Mouse (Mus musculus) T-cell, adult 2 months (primary cell): Measurements from ENCODE around the gene Zfp131.
A peak's percentile ranks its signal among the peaks of the same experiment; 100 is the strongest.

Source experiments
- DNase-seq: peaks from one replicate; pipeline ENCODE4 v3.0.0; 2022; ENCODE audit warnings: low spot score

Zfp131 gene

DNA sequence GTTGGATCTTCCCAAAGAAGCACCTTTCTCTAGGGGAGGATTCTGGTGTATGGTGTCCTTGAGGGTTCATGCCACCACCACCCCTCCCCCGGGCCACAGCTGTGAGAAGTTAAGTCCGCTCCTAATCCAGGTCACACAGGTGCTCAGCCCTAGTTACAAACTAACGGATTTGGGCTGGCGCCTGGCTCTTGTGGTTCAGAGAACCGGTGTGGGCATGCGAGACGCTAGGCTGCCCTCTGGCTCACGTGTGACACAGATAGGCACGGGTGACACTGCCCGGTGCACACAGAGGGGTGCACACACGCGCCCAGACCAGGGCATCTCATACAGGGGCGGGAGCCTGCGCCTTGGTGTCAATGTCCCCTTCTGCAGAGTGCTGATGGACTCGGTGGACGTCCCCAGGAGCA, 35.5 kb downstream of the Zfp131 start:
- DNase-seq: peak; percentile 8

DNA sequence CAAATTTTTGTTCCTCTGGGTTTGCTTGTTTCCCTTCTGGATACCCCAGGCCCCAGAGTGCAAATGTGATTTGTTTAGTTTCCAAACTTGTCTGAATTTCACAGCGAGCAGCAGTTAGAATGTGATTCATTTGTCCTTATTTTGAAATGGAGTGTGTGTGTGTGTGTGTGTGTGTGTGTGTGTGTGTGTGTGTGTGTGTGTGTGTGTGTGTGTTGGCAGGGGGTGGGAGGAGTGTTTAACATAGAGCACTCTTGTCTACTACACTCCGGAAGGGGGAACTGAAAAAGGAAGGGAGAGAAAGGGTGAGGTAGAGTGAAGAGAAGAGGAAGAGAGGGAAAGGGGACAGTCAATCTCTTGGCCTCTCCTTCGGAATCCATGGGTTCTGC, 36.1 kb downstream of the Zfp131 start:
- DNase-seq: no peak

DNA sequence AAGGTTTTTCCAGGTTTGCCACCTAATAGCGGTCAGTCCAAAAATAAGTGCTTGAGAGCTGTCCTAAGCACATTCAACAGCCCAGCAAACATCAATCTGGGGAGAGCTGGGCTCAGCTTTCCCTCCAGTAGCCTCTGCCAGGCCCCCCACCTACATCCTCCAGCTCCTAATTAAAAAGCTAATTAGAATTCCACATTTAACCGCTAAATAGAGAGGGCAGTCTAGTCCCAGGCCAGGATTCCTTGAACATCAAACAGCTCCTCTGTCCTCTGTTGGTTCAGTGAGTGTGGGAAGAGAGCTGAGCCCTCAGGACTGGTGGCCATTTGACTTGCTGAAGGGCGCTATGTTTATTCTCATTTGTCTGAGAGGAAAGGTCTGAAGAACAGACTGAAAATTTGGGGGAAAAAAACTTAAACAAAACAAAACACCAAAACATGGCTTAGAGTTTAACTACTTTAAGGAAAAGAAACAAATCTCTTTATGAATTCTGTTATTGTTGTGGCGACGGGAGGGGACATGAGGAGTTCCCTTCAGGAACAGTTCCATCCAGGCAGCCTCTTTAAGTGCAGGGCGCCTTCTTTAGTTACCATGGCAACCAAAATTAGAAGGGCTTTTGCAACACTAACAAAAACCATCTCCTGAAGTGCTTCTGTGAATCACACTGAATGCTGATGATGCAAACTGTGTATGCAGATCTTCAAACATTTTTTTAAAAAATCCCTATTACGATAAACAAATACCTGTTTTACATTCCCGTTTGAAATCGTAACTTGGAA, 36.6 kb downstream of the Zfp131 start:
- no peak for DNase-seq

DNA sequence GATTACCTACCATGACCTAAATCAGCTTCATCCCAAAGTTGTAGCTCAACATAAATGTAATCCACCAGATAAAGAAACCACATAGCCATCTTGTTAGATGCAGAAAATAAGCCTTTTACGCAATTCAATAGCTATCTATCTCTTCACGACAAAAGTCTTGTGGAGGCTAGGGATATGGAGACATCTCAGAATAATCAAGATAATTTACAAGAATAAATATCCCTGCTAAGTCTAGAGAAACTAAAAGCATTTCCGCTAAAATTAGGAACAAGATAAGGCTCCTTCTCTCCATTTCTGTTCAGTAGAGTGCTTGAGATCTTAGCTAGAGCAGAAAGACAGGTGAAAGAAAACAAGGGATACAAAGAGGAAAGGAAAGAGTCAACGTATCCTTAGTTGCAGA, 43.8 kb downstream of the Zfp131 start:
- no peak for DNase-seq

DNA sequence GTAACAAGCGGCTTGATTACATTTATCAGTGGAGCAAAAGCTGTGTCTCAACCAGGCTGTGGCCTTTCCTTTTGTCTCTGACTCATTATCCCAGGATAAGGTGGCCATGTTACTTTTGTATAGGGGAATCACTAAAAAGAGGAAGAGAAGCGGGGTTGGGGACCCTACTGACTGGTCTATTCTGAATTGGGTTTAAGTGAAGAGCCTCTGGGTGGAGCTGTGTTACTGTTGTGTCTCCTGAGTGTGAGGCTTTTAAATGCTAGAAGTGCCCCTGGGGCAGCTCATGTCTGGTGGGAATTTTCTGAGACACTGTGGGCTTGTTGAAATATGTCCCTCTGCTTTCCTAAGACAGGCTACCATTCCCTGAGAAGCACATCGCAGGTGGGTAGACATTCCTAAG, 47.2 kb downstream of the Zfp131 start:
- no peak for DNase-seq

DNA sequence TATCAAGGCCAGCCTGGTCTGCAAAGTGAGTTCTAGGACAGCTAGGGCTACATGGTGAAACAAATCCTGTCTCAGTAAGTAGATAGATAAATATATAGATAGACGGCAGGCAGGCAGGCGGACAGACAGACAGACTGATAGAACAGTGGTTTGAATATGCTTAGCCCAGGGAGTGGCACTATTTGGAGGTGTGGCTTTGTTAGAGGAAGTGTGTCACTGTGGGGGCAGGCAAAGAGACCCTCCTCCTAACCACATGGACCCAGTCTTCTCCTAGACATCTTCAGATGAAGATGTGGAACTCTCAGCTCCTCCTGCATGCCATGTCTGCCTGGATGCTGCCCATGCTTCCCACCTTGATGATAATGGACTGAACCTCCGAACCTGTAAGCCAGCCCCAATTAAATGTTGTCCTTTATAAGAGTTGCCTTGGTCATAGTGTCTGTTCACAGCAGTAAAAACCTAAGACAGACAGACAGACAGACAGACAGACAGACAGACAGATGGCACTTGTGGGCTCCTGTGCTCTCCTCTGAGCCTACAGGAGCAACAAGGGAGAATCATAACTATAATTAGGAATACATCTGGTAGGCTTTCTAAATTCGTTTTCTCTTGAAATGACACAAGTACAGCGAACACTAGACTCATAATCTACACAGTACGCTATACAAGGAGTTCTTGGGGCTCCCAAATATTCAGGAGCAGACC, 47.8 kb downstream of the Zfp131 start:
- no peak for DNase-seq

DNA sequence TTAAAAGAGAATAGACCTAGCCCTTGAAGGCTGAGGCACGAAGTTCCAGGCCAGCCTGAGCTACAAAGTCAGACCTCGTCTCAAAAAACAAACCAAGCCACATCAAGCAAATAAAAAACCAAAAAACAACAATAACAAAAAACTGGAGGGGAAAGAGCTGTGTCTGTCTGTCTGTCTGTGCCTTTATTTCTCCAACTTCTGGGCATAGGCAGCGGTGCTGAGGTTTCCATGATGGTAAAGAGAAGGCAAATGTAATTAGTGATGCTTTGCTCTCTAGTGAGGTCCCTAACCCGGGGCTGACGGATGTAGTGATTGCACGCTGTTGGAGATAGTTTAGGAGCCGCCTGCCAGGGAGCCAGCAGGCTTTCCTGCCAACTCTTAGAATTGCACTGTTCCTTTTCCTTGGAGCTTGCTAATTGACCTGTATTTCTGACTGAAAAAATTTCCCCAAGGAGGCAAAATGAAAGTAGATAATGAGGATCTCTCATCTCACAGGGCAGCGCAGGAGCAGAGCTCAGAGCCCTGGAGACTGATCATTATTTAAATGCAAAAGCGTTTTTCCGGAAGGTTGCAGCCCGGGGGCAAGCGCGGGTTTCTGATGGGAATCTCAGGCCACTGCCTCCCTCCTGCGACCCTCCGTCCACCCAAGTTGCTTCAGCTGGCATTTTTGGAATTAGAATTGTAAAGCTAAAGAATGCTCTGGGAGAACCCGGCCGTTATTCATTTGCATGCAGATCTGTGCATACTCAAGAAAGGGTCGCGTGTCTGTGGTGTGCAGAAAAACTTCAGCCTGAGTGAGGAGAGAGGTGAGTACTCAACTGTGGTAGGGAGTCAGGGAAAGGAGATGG, 49.1 kb downstream of the Zfp131 start:
- DNase-seq: no peak

DNA sequence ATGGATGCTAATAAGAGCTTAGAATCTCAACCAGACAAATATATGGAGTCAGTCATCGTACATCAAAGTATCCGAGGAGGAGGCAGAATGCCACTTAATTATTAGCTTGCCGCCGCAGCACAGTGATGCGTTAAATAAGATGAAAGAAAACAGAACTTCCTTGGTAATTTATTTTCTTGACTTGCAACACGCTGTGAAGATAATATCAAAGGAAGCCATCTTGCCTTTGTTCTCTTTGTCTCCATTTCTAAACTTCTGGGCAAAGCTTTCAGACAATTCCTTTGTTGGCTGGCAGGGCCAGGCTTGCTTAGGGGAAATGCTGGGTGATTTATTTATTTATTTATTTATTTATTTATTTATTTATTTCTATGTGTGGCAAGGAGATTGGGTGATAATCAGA, 59.2 kb downstream of the Zfp131 start:
- DNase-seq: no peak

DNA sequence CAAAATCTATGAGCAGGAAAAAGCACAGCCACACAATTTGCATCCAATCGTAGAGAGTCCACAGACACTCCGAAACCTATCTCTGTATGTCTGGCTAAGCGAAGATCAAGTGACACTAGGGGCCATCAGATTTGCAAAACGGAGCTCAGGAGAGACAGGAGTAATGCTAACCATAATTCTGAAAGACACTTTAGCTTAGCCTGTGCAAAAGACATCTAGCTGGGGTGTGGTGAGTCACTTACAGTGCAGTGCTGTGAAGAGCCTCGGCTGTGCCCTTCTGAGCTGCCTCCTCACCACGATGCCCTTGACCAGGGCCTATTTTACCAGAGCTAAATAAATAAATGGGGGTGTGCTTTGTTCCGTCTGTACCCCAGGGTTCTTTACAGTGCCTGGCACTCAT, 61.3 kb downstream of the Zfp131 start:
- no peak for DNase-seq

DNA sequence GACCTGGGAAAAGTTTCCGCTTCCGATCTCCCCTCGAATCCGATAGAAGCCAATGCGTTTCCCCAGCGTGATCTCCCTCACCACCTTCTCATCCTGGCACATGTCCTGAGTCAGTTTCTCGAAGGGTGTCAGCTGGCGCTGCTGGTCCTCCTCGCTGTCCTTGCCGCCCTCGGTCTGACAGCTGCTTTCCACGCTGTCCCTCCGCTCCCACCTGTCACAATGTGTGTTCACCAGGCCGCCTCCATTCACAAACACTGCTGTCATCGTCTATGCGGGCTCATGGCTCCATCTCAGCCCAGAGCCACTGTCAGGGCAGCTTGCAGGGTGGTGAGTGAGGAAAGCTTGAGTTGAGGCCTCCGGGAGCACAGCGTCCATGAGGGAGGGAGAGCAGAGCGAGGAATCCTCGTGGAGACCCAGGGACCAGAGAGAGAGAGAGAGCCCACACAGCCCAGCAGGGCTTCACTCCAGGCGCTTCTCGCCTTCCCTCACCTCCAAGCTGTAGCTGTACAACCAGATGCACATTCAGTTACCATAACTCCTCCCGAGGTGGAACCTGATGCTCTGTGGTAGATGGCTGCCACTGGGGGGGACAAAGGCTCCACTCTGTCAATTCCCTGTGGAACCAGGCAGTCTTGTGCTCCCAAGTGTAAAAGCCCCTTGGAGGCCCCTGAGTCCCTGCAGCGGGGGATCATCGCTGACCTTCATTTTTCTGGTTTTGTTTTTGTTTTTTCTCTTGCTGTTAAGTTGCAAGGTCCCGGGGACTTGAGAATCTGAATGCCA, 62.9 kb downstream of the Zfp131 start:
- no peak for DNase-seq

DNA sequence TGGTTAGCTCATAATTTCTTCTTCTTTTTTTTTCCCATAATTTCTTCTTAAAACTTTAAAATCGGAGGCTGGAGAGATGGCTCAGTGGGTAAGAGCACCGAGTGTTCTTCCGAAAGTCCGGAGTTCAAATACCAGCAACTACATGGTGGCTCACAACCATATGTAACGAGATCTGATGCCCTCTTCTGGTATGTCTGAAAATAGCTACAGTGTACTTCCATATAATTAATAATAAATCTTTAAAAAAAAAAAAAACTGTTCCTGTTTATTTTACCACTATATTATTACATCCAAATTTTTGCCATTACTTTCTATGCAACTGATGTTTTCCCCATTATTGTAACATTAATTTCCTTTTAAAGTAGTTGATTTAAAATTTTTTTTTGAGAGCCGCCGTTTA, 66.1 kb downstream of the Zfp131 start:
- no peak for DNase-seq

DNA sequence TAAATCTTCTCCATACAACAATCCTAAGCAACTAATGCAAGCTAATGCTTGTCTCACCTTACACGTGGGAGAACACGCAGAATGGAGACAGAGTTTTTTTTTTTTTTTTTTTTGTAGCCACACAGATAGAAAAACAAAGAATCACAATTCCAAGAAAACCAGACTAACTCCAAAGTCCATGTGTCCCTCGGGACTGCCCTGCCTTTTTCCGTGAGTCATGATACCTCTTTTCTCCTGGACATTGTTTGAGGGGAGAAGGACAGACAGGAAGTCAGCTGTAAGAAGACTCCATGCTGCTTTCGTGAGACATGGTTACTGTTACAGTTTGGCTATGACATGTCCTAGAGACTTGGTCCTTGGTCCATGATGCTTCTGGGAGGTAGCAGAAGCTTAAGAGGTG, 67.3 kb downstream of the Zfp131 start:
- DNase-seq: no peak

DNA sequence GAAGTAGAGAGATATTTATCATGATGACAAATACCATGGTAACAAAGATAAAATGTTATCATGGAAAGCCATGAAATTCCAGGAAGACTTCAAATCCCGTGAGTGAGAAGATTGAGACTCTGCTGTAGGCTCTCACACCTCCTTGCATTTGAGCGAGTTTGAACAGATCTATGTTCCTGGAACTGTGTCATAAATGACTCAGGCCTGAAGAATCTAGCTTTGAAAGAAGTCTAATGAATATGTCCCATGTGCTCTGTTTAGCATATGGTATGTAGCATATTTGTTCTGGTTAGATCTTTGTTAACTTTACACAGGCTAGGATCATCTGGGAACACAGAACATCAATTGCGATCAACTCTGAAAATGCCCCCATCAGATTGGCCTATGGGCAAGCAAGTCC, 68.2 kb downstream of the Zfp131 start:
- no peak for DNase-seq

DNA sequence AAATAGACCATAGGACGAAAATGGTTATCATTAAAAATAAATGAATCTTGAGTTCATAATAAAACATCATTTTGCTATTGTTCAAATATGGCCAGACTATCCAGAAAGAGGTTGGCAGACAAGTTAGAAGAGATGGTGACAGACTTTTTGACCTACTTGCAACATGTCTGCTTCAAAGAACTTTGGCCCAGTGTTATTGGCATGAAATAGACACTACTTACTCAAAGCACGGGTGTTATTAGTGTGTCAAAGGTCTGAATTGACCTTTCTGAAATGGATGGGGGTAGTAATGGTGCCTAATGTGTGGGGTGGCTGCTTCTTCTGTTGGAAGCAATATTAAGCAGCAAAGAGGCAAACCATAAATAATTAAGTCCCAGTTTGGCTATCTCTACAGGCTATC, 74.6 kb downstream of the Zfp131 start:
- no peak for DNase-seq
